33 mouse cellular contexts compared by ENCODE assay signal in the genomic region with DNA sequence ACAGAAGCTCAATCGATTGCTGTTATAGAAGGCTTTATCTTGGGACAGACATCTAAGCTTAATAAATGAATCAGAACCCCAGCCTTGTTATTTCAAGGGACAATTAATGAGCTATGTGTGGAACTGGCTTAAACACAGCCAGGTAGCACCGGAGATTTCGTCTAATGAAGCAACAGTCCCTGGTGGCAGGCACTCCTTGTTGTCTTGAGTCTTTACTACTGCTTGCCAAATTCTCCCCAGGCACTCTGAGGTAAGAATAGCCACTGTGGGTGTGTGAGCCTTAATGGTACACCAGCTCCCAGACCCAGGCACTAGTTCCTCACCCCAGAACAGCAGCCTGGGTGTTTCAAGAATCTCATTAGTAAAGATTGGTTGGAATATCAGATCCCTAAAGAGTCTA. TPM values are rescaled to one million over a fixed set of nuclear protein-coding genes. Genes with fewer than 3 reads are reported as not detected.
DNase-seq lines count a peak whose midpoint lies in the region; ATAC-seq lines count a peak whose summit lies in the region.
"Had no signal": no experiment of that assay in that cellular context is flagged by ENCODE, and none has a peak within 500 bp of the region (broad histone marks: within the 10 kb centered on the region; RNA-seq: fewer than 3 reads in every experiment).

No protein-coding gene starts in this region.

- 81% methylated on average over 3 of the region's 3 CpGs for WGBS in hindbrain, embryonic 14.5 days

- H3K27me3 ChIP-seq in hindbrain, embryonic 14.5 days (ENCODE audit: control insufficient read depth, insufficient read depth, low read length): no peaks in the 10 kb centered on the region
- H3K27me3 ChIP-seq: forebrain, embryonic 13.5 days; hindbrain, embryonic 12.5 days had no signal

- H3K4me3 ChIP-seq in hindbrain, embryonic 14.5 days (replicated peaks; ENCODE audit: low read length): no peak overlapping the region
- H3K4me3 ChIP-seq: erythroblast, embryonic 14.5 days; forebrain, embryonic 10.5 days; forebrain, embryonic 13.5 days; hindbrain, embryonic 12.5 days had no signal

- H3K27ac ChIP-seq in hindbrain, embryonic 14.5 days: no peak overlapping the region
- H3K27ac ChIP-seq: forebrain, embryonic 10.5 days; forebrain, embryonic 13.5 days; hindbrain, embryonic 12.5 days had no signal

- H3K9me3 ChIP-seq in hindbrain, embryonic 14.5 days (ENCODE audit: control insufficient read depth, low read length): no peaks in the 10 kb centered on the region
- H3K9me3 ChIP-seq: forebrain, embryonic 10.5 days; forebrain, embryonic 13.5 days; hindbrain, embryonic 12.5 days had no signal

- DNase-seq in frontal cortex, adult 2 months (ENCODE audit: extremely low spot score in 1 of 2, low spot score in 1 of 2): peak; percentile 20 to 33
- no peak for DNase-seq in frontal cortex, postnatal 25 days (ENCODE audit: low spot score in 2 of 2)
- peak; percentile 20 to 27 for DNase-seq in right cerebral cortex, adult 2 months (ENCODE audit: low spot score in 2 of 2)
- DNase-seq in right cerebral cortex, postnatal 25 days: no peak
- peak; percentile 99 for DNase-seq in fat pad, adult 2 months (ENCODE audit: extremely low read depth, low read depth, low spot score)
- DNase-seq in hindbrain, embryonic 14.5 days (ENCODE audit: low spot score): no peak
- no peak for DNase-seq in neural tube, embryonic 10.5 days (ENCODE audit: extremely low spot score, low spot score)
- DNase-seq: adrenal gland, adult 2 months; adrenal gland, postnatal 14 days; cerebellum, adult 11-12 months; cerebellum, adult 8-10 months; cerebellum, postnatal 10 days; cerebellum, postnatal 36 days; embryo, embryonic 11 days; gastrocnemius, postnatal 10 days; gastrocnemius, postnatal 36 days; heart, adult 11 months; kidney, adult 18-20 months had no signal

- no peak overlapping the region for H3K4me2 ChIP-seq in hindbrain, embryonic 14.5 days (replicated peaks)
- H3K4me2 ChIP-seq: forebrain, embryonic 13.5 days; heart, embryonic 11.5 days; hindbrain, embryonic 12.5 days had no signal

- ATAC-seq in hindbrain, embryonic 14.5 days (ENCODE audit: low FRiP score): no peak
- ATAC-seq: CD4-positive, CD25-positive, alpha-beta regulatory T cell, adult 4 months; forebrain, embryonic 13.5 days; forebrain, embryonic 16.5 days; hindbrain, embryonic 16.5 days; intestine, embryonic 16.5 days had no signal

- no peak overlapping the region for H3K9ac ChIP-seq in hindbrain, embryonic 14.5 days
- H3K9ac ChIP-seq: forebrain, embryonic 13.5 days; hindbrain, embryonic 12.5 days had no signal

- H3K36me3 ChIP-seq in hindbrain, embryonic 14.5 days (replicated peaks; ENCODE audit: control insufficient read depth, insufficient read depth): no peaks in the 10 kb centered on the region
- H3K36me3 ChIP-seq: forebrain, embryonic 10.5 days; hindbrain, embryonic 12.5 days had no signal

- no peaks in the 10 kb centered on the region for H3K4me1 ChIP-seq in hindbrain, embryonic 14.5 days (replicated peaks; ENCODE audit: control insufficient read depth, insufficient read depth, low read length)
- H3K4me1 ChIP-seq: forebrain, embryonic 10.5 days; forebrain, embryonic 13.5 days; hindbrain, embryonic 12.5 days had no signal

RNA-seq across cellular contexts. Expression of a gene that starts 8.9 kb away (rescaled TPM):
- polyA plus RNA-seq in frontal cortex, adult 2 months (2012; rRNA removed): not detected in 2 replicates
- not detected in 2 replicates for polyA plus RNA-seq in hindbrain, embryonic 14.5 days (2014; fragmentation: Nextera tagmentation; extraction: Ambion mirVana)
- polyA plus RNA-seq: adrenal gland, adult 2 months; brain, embryonic 14.5 days; C2C12; CD4-positive, CD25-positive, alpha-beta regulatory T cell, adult 4 months; cortical plate, adult 2 months; embryonic facial prominence, embryonic 11.5 days; erythroblast, embryonic 14.5 days; forebrain, embryonic 10.5 days; forebrain, embryonic 13.5 days; forebrain, embryonic 16.5 days; heart, embryonic 11.5 days; heart, embryonic 14.5 days; heart, postnatal 0 days; hindbrain, embryonic 12.5 days; hindbrain, embryonic 16.5 days; intestine, embryonic 16.5 days had no signal

RNA-seq across cellular contexts. Expression of a gene that starts 25.4 kb away (rescaled TPM):
- 19.4 and 20.0 TPM in 2 replicates for polyA plus RNA-seq in frontal cortex, adult 2 months (2012; rRNA removed)
- 12.1 and 16.6 TPM in 2 replicates for polyA plus RNA-seq in hindbrain, embryonic 14.5 days (2014; fragmentation: Nextera tagmentation; extraction: Ambion mirVana)

RNA-seq across cellular contexts. Expression of a gene that starts 39.9 kb away (rescaled TPM):
- polyA plus RNA-seq in frontal cortex, adult 2 months (2012; rRNA removed): 49.0 and 51.1 TPM in 2 replicates
- 9.9 and 12.3 TPM in 2 replicates for polyA plus RNA-seq in hindbrain, embryonic 14.5 days (2014; fragmentation: Nextera tagmentation; extraction: Ambion mirVana)

Comparison
In these comparisons a context has a peak if more than half of its experiments do, and no peak if none do; other contexts are left out.
1. DNase-seq: peak in frontal cortex, adult 2 months (2 of 2), right cerebral cortex, adult 2 months (2 of 2) and fat pad, adult 2 months (single experiment); none in frontal cortex, postnatal 25 days (0 of 2), right cerebral cortex, postnatal 25 days (single experiment), hindbrain, embryonic 14.5 days (single experiment) and neural tube, embryonic 10.5 days (single experiment).